Mouse (Mus musculus): Measurements from ENCODE around the gene Taf3. TPM values are rescaled to one million over a fixed set of nuclear protein-coding genes. Genes with fewer than 3 reads are reported as not detected.

The Taf3 gene
- polyA plus RNA-seq, 1 experiment from 2014 or later: 15.7 TPM

DNA sequence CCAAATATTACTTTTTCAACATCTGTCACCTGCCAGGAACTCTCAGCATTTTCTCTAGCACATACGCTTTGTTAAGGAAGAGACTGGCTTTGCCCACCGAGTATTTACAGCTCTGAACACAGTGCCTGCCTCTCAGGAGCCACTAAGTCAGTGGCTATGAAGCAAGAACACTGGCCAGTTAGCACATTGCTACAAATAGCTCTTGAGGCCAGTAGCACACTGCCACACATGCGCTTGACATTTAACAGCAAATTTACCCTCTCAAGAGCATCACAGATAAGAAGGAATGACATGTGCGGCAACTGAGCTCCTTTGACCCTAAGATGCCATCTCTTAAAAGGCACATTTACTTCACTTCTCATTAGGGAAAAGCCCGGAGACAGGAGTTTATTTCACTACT lies 78.7 kb downstream of the Taf3 start:
- Histone ChIP-seq H3K4me1 (no peaks in the 10 kb centered on the region), H3K4me3 (no peak overlapping the region), H3K9me3 (no peaks in the 10 kb centered on the region), H3K27ac (no peak overlapping the region), H3K27me3 (ENCODE audit: poor library complexity, severe bottlenecking) (no peaks in the 10 kb centered on the region), H3K36me3 (replicated peaks) (no peaks in the 10 kb centered on the region; the same call in 1 of the 2 replicates)
- DNase-seq (ENCODE audit: extremely low spot score, low spot score): no peak
- WGBS: 92% methylated on average over 5 of the region's 5 CpGs

DNA sequence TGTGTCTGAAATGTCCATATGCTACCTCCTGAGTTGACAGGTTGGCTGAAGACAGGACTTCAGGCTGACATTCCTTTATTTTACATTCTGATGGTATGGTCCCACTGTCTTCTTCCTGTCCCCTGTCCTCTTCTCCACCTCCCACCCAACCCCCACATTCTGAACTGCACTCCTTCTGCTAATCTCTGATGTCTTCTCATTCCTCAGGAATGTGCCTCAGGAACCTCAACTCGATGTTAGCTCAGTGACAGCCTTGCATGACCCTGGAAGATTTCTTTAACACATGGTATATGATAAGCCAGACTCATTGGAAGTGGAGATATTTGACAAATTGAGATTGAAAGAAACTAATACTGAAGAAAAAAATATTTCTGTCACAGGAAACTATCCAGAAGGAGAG lies 81.8 kb downstream of the Taf3 start:
- 74% methylated on average over 1 of the region's 1 CpGs for WGBS
- Histone ChIP-seq H3K4me3 (no peak overlapping the region), H3K36me3 (replicated peaks) (no peaks in the 10 kb centered on the region; the same call in 1 of the 2 replicates), H3K4me1 (peaks cover 9% of the 10 kb centered on the region; the same call in 1 of the 2 replicates), H3K27ac (no peak overlapping the region), H3K27me3 (ENCODE audit: poor library complexity, severe bottlenecking) (no peaks in the 10 kb centered on the region), H3K9me3 (no peaks in the 10 kb centered on the region)
- DNase-seq (ENCODE audit: extremely low spot score, low spot score): no peak

DNA sequence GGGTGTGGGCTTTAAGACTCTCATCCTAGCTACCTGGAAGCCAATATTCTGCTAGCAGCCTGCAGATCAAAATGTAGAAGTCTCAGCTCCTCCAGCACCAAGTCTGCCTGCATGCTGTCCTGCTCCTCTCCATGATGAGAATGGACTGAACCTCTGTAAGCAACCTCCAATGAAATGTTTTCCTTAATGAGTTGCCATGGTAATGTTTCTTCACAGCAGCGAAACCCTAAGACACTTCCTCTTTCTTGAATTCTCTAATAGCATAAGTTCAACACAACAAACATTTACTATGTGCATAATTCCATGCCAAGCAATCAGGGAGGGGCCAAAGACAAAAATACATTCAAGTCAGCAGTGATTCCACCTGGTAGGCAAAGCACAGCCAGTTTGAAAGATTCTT lies 82.8 kb downstream of the Taf3 start:
- Histone ChIP-seq H3K4me1 (peaks cover 9% of the 10 kb centered on the region; the same call in 1 of the 2 replicates), H3K4me3 (no peak overlapping the region), H3K9me3 (no peaks in the 10 kb centered on the region), H3K27ac (no peak overlapping the region), H3K27me3 (ENCODE audit: poor library complexity, severe bottlenecking) (no peaks in the 10 kb centered on the region), H3K36me3 (replicated peaks) (no peaks in the 10 kb centered on the region; the same call in 1 of the 2 replicates)
- DNase-seq (ENCODE audit: extremely low spot score, low spot score): no peak
- WGBS: 91% methylated on average over 1 of the region's 1 CpGs

DNA sequence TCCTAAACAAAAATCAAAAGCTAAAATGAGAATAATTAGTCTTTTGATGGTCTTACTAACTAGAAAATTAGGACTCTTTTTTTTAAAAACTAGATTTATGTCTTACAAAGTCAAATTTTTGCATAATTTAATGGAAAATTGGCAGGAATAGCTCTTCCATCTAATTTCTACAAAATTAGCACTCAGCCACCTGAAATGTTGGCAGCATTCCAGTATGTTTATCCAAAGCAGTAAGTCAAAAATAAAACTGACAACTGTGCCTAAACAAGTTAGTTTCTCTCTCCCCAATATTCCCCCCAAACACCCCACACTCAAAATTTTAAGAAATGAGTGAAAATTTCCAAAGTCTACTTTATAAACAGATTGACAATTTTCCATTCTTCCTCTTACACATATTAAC lies 85.5 kb downstream of the Taf3 start:
- Histone ChIP-seq H3K4me3 (no peak overlapping the region), H3K4me1 (peaks cover 17% of the 10 kb centered on the region), H3K36me3 (replicated peaks) (no peaks in the 10 kb centered on the region; the same call in 1 of the 2 replicates), H3K27me3 (ENCODE audit: poor library complexity, severe bottlenecking) (no peaks in the 10 kb centered on the region), H3K9me3 (no peaks in the 10 kb centered on the region), H3K27ac (no peak overlapping the region)
- DNase-seq (ENCODE audit: extremely low spot score, low spot score): no peak

DNA sequence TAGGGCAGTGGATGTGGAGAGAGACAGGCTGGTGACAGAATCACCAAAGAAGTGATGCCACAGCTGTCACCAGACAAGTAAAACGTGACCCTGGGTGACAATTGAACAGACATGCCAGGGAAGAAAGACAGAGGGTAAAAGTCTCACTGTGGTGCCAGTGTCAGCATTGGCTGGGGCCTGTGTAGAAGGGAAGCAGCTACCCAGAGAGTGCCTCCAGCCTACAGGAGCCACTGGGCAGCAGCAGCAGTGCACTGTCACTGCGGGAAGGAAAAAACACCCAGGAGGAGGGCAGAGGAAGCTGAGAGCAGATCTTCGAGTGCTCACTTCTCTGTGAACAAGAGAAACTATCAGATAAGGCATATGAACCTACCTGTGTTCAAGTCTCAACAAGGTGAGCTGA lies 86.7 kb downstream of the Taf3 start:
- Histone ChIP-seq H3K4me3 (no peak overlapping the region), H3K36me3 (replicated peaks) (no peaks in the 10 kb centered on the region), H3K4me1 (peaks cover 26% of the 10 kb centered on the region), H3K27ac (no peak overlapping the region), H3K9me3 (no peaks in the 10 kb centered on the region), H3K27me3 (ENCODE audit: poor library complexity, severe bottlenecking) (no peaks in the 10 kb centered on the region)
- DNase-seq (ENCODE audit: extremely low spot score, low spot score): no peak
- WGBS: 75% methylated on average over 3 of the region's 3 CpGs

DNA sequence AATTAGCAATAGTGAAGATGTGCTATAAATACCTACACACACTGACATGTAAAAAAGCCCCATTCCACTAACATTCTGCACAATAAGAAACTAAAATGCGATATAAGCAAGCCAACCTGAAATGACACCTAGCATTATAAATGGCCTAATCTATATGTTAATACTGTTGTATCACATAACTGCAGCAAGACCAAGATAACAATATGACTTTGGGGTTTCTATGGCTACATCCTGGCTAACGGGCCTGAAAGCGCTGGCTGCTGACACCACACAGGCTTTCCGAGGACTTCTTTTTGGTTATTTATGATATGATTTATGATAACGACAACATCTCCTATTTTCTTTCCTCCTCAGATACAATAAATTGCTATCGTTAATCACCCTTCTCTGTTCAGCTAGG lies 90.4 kb downstream of the Taf3 start:
- Histone ChIP-seq H3K36me3 (replicated peaks) (peaks cover under 1% of the 10 kb centered on the region; the same call in 1 of the 2 replicates), H3K27ac (no peak overlapping the region), H3K4me3 (no peak overlapping the region), H3K4me1 (peaks cover 31% of the 10 kb centered on the region), H3K9me3 (no peaks in the 10 kb centered on the region), H3K27me3 (ENCODE audit: poor library complexity, severe bottlenecking) (no peaks in the 10 kb centered on the region)
- WGBS: 97% methylated on average over 6 of the region's 6 CpGs
- no peak for DNase-seq (ENCODE audit: extremely low spot score, low spot score)

DNA sequence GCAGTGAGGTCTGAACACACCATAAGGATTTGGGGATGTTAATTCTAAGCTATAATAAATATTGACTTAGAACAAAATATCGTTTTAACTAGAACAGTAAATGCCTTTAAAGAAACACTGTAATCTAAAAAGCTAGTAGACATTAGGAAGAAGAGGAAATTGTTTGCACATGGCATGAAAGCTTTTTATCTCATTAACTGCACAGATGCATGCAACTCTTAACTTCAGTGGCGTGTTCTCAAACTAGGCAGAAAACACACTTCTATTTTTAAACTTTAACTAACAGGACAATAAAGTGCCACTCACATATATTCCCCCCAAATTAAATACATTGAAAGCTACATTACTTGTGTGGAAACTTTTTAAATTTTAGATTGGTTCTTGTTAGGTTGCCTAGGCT lies 91.8 kb downstream of the Taf3 start:
- WGBS: 75% methylated on average over 2 of the region's 2 CpGs
- no peak for DNase-seq (ENCODE audit: extremely low spot score, low spot score)
- Histone ChIP-seq H3K4me1 (peaks cover 31% of the 10 kb centered on the region), H3K36me3 (replicated peaks) (peaks cover 15% of the 10 kb centered on the region), H3K4me3 (no peak overlapping the region), H3K27ac (no peak overlapping the region), H3K27me3 (ENCODE audit: poor library complexity, severe bottlenecking) (no peaks in the 10 kb centered on the region), H3K9me3 (no peaks in the 10 kb centered on the region)

DNA sequence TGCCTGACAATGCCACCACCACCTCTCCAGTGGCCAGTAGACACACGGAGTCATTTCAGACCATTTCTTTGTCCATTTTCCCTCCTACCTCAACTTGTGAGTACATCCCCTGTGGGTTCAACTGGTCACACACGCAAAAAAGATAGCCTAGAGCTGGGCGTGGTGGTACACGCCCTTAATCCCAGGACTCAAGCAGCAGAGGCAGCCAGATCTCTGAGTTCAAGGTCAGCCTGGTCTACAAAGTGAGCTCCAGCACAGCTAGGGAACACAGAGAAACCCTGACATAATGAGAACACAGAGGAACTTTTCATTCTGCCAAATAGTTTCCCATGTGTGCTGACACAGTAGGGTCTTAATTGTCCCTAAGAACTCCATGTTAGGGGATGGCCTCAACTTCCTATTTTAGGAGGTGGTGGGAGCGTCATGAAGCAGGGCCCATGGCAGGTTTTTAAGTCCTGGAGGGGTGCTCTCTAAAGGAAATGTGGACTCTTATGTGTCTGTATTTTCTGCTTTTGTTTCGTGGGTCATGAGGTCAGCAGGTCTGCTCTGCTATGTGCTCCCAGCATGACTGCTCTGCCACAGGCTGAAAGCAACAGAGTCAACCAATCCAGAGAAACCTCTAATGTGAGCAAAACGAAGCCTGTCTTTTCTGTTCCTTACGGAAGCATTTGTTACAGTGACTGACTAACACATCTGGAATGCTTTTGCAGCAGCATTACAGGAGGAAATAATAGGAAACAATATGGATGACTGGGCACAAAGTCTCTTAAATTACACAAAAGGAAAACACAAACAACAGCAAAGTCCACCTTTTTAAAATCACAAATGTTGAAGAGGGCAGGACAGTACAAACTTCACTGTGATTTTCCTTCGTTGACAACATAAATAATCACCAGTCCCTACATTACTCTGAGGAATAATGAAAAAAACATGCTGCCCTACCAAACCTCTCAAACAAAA lies 92.5 kb downstream of the Taf3 start:
- H3K36me3 ChIP-seq (replicated peaks): peaks cover 18% of the 10 kb centered on the region
- WGBS: 51% methylated on average over 9 of the region's 9 CpGs
- H3K9me3 ChIP-seq: no peaks in the 10 kb centered on the region
- H3K4me1 ChIP-seq: peaks cover 31% of the 10 kb centered on the region
- DNase-seq (ENCODE audit: extremely low spot score, low spot score): no peak
- 0 out of 2 replicates have a peak overlapping the region, but pooled peaks have one; percentile 8 for H3K27ac ChIP-seq
- no peaks in the 10 kb centered on the region for H3K27me3 ChIP-seq (ENCODE audit: poor library complexity, severe bottlenecking)
- H3K4me3 ChIP-seq: no peak overlapping the region

DNA sequence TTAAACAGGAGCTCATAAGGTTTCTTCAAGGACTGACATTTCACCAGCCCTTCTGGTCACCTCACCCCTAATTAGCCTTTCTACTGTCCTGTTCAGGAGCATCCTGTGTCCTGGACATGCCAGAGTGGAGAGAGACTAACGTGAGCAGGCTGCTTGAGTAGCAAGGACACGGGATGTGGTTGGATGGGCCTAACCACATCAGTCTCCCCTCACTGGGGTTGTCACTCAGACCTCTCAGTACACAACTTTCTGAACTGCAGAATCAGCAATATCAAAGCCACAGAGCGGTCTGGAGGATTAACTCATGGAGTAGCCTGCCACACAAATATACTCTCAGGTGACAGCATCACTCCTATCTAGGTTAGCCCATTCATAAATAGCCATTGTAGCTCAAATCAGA lies 101.7 kb downstream of the Taf3 start:
- Histone ChIP-seq H3K27me3 (ENCODE audit: poor library complexity, severe bottlenecking) (no peaks in the 10 kb centered on the region), H3K4me3 (no peak overlapping the region), H3K9me3 (no peaks in the 10 kb centered on the region), H3K27ac (no peak overlapping the region), H3K36me3 (replicated peaks) (peaks cover 20% of the 10 kb centered on the region), H3K4me1 (no peaks in the 10 kb centered on the region)
- 83% methylated on average over 3 of the region's 3 CpGs for WGBS
- DNase-seq (ENCODE audit: extremely low spot score, low spot score): no peak

DNA sequence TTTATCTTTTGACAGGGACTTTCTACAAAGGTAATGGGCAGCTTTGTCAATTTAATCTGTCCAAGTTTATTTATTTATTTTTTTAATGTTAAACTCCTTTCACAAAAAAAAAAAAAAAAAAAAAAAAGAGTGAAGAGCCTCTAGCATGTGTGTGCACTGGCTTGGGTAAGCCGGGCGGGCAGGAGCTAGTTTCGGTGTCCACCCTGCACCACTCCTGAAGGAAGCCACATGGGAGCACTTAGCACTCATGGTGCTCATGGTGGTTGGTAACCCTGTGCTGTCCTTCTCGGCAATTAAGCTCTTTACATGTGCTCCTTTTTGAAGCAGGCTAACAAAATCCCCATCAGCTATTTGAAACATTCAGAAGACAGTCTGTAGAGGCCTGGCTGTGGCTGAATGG lies 102.8 kb downstream of the Taf3 start:
- H3K4me3 ChIP-seq: no peak overlapping the region
- no peaks in the 10 kb centered on the region for H3K4me1 ChIP-seq
- H3K9me3 ChIP-seq: no peaks in the 10 kb centered on the region
- no peak for DNase-seq (ENCODE audit: extremely low spot score, low spot score)
- H3K27ac ChIP-seq: no peak overlapping the region
- no peaks in the 10 kb centered on the region for H3K27me3 ChIP-seq (ENCODE audit: poor library complexity, severe bottlenecking)
- 87% methylated on average over 4 of the region's 4 CpGs for WGBS
- peaks cover 13% of the 10 kb centered on the region; the same call in 1 of the 2 replicates for H3K36me3 ChIP-seq (replicated peaks)

DNA sequence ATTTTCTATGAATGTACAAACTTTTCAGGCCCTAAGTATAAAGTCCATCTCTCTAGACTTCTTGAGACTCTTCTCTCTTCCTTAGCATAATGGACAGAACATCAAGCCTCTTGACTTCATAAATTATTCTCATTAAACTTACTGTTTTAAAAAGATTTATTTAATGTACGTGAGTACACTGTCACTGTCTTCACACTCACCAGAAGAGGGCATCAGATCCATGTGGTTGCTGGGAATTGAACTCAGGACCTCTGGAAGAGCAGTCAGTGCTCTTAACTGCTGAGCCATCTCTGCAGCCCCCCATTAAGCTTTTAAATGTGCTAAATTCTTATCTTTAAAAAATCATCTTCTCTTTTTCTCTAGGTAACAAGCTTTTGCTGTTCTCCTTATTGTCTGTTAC lies 105.4 kb downstream of the Taf3 start:
- no peaks in the 10 kb centered on the region for H3K9me3 ChIP-seq
- H3K4me1 ChIP-seq: 0 out of 2 replicates have a peak, but pooled peaks cover 4% of the 10 kb centered on the region
- DNase-seq (ENCODE audit: extremely low spot score, low spot score): no peak
- H3K27ac ChIP-seq: no peak overlapping the region
- 86% methylated on average over 1 of the region's 1 CpGs for WGBS
- H3K4me3 ChIP-seq: no peak overlapping the region
- peaks cover 13% of the 10 kb centered on the region for H3K36me3 ChIP-seq (replicated peaks)
- H3K27me3 ChIP-seq (ENCODE audit: poor library complexity, severe bottlenecking): no peaks in the 10 kb centered on the region

DNA sequence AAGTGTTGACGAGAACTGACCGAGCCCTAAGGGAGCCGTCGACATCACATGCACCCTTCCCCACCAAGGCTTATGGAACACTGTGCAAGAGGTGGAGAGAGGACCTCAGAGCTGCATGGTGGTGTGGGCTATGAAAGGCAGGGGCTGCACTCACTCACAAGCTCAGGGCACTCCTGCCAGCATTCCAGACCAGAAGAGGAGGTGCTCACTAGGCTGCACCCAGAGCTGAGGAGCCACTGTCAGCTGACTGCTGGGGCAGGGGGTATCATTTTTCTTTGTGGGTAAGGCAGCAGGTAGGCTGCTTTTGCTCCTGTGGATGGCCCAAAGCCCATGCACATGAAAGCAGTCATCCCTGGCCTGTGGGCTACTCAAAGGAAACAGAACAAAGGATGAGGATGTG lies 109.1 kb downstream of the Taf3 start:
- Histone ChIP-seq H3K4me1 (peaks cover 11% of the 10 kb centered on the region), H3K4me3 (no peak overlapping the region), H3K36me3 (replicated peaks) (peaks cover 13% of the 10 kb centered on the region), H3K27ac (no peak overlapping the region), H3K9me3 (no peaks in the 10 kb centered on the region), H3K27me3 (ENCODE audit: poor library complexity, severe bottlenecking) (no peaks in the 10 kb centered on the region)
- 91% methylated on average over 4 of the region's 4 CpGs for WGBS
- no peak for DNase-seq (ENCODE audit: extremely low spot score, low spot score)

DNA sequence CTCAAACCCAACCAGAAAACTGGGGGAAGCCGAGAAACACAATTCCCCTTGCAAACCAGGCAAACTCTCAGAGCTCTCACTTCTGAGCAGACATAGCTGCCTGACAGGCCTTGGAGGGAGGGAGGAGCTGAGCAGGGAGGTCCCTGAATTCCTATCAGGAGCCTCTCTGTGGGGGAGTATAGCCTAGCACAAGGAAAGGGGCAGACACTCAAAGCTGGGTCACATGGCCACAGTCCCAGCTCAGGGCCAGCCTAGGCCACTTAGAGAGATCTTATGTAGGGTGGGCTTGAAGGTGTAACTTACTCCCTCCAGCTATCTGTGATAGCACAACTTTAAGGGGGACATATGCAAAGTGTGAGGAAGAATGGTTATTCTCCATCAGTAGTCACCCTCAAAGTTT lies 112.4 kb downstream of the Taf3 start:
- Histone ChIP-seq H3K4me3 (no peak overlapping the region), H3K9me3 (no peaks in the 10 kb centered on the region), H3K4me1 (peaks cover 11% of the 10 kb centered on the region), H3K36me3 (replicated peaks) (peaks cover 13% of the 10 kb centered on the region), H3K27me3 (ENCODE audit: poor library complexity, severe bottlenecking) (no peaks in the 10 kb centered on the region), H3K27ac (no peak overlapping the region)
- no peak for DNase-seq (ENCODE audit: extremely low spot score, low spot score)
- 20% methylated on average over 1 of the region's 1 CpGs for WGBS

Measured in forebrain, embryonic 10.5 days (tissue).